Mouse (Mus musculus) heart, embryonic 14.5 days (tissue): ENCODE results near the gene Gm10803. TPM values are rescaled to one million over a fixed set of nuclear protein-coding genes. Genes with fewer than 3 reads are reported as not detected.

Source experiments
- ATAC-seq: fragments of 200-750 bp; cut with Nextera tagmentation; 2 replicates; pipeline ENCODE4 v1.8.0; 2017; ENCODE audit warnings: low read depth, moderate TSS enrichment; ENCODE audit not compliant: insufficient number of reproducible peaks, insufficient read depth, low FRiP score
- H3K27ac ChIP-seq, 2 experiments: fragments of 200-500 bp in 1 of 2; fragments of 300-500 bp in 1 of 2; sonication (generic) in 1 of 2; replicated peaks in 1 of 2; 2 replicates each; pipeline ENCODE4 v1.5.1; 2012 to 2014; ENCODE audit warnings: low read depth in 2 of 2, low read length in 2 of 2, control low read depth in 1 of 2, mild to moderate bottlenecking in 1 of 2, mixed read lengths in 1 of 2; ENCODE audit not compliant: control insufficient read depth in 1 of 2, insufficient read depth in 1 of 2
- H3K27me3 ChIP-seq: fragments of 300-500 bp; sonication (generic); 2 replicates; pipeline ENCODE4 v1.6.1; 2014; ENCODE audit warnings: mild to moderate bottlenecking, low read length, control low read depth; ENCODE audit not compliant: control insufficient read depth, insufficient read depth
- H3K36me3 ChIP-seq: fragments of 300-500 bp; sonication (generic); 2 replicates; pipeline ENCODE4 v1.6.1; 2014; ENCODE audit warnings: mild to moderate bottlenecking, control low read depth, low read length, mixed read lengths; ENCODE audit not compliant: control insufficient read depth, insufficient read depth
- H3K4me1 ChIP-seq, 2 experiments: fragments of 200-500 bp in 1 of 2; fragments of 300-500 bp in 1 of 2; sonication (generic) in 1 of 2; 2 replicates each; pipeline ENCODE4 v1.6.1; 2012 to 2014; ENCODE audit warnings: low read length in 2 of 2, control low read depth in 1 of 2, mixed read lengths in 1 of 2; ENCODE audit not compliant: control insufficient read depth in 2 of 2, insufficient read depth in 2 of 2
- H3K4me2 ChIP-seq: fragments of 300-500 bp; sonication (generic); 2 replicates; pipeline ENCODE4 v1.6.1; 2014; ENCODE audit warnings: mild to moderate bottlenecking, low read length
- H3K4me3 ChIP-seq, 2 experiments: fragments of 200-500 bp in 1 of 2; fragments of 300-500 bp in 1 of 2; sonication (generic) in 1 of 2; 2 replicates each; pipeline ENCODE4 v1.5.1; 2012 to 2014; ENCODE audit warnings: low read length in 2 of 2, mild to moderate bottlenecking in 2 of 2, control low read depth in 1 of 2, low read depth in 1 of 2, moderate library complexity in 1 of 2; ENCODE audit not compliant: control insufficient read depth in 1 of 2, insufficient read depth in 1 of 2
- H3K9ac ChIP-seq: fragments of 300-500 bp; sonication (generic); 2 replicates; pipeline ENCODE4 v1.6.1; 2014; ENCODE audit warnings: mild to moderate bottlenecking, low read length
- H3K9me3 ChIP-seq: fragments of 300-500 bp; sonication (generic); 2 replicates; pipeline ENCODE4 v1.6.1; 2016; ENCODE audit warnings: low read length, control low read depth; ENCODE audit not compliant: control insufficient read depth
- WGBS: fragments of 180-500 bp; shearing (Covaris S2); extraction: QIAGEN DNeasy Blood & Tissue Kit; methylation state at CpG from one replicate; pipeline ENCODE4 v1.1.7; 2014; 5-methylcytosine and 5-hydroxymethylcytosine counted together
- polyA plus RNA-seq: library from polyadenylated mRNA; unstranded; fragments of >200 nt; fragmentation: Nextera tagmentation; extraction: Ambion mirVana; gene quantifications from 2 replicates; pipeline ENCODE4 v1.2.1, GENCODE M21; 2014

Gene Gm10803
- polyA plus RNA-seq, 1 experiment from 2014 or later: not detected

- Histone ChIP-seq H3K9me3 (no peaks in the 10 kb centered on the region), H3K9ac (no peak overlapping the region), H3K4me1 (0 out of 4 replicates have a peak, but pooled peaks cover 0 to 5% of the 10 kb centered on the region in 2 experiments), H3K36me3 (no peaks in the 10 kb centered on the region), H3K27ac (no peak overlapping the region), H3K4me2 (no peak overlapping the region), H3K27me3 (no peaks in the 10 kb centered on the region), H3K4me3 (no peak overlapping the region)
- ATAC-seq: no peak
- WGBS: 63% methylated on average over 7 of the region's 7 CpGs
Measured at GRCm38 (mm10) chr2:93613020-93613419, 52.7 kb downstream of the Gm10803 start.

Other genes starting within 250 kb of the Gm10803 start
- gene Tspan18, start 226.1 kb upstream of the Gm10803 start, polyA plus RNA-seq: 45.1 and 48.2 TPM in 2 replicates
- gene Cd82, start 97.4 kb upstream of the Gm10803 start, polyA plus RNA-seq: 12.5 and 18.9 TPM in 2 replicates
- 0.05 and 0.15 TPM in 2 replicates for gene Alx4, start 81.8 kb downstream of the Gm10803 start, polyA plus RNA-seq